Mouse (Mus musculus) bone marrow, adult 2 months (tissue): ENCODE data around the gene Syce3. TPM values are rescaled to one million over a fixed set of nuclear protein-coding genes. Genes with fewer than 3 reads are reported as not detected.

Source experiments
- H3K27ac ChIP-seq: fragments of 200-500 bp; 2 replicates; pipeline ENCODE4 v1.5.1; 2012; ENCODE audit warnings: low read depth, mild to moderate bottlenecking, control low read depth, inconsistent platforms, low read length; ENCODE audit not compliant: control insufficient read depth, poor library complexity, insufficient read depth
- H3K4me1 ChIP-seq: fragments of 200-500 bp; 2 replicates; pipeline ENCODE4 v1.6.1; 2011; ENCODE audit warnings: low read length; ENCODE audit not compliant: control insufficient read depth, insufficient read depth
- H3K4me3 ChIP-seq: fragments of 200-500 bp; replicated peaks from 2 replicates; pipeline ENCODE3; 2011; ENCODE audit warnings: mild to moderate bottlenecking, low read depth, low read length, control low read depth; ENCODE audit not compliant: control insufficient read depth
- CTCF ChIP-seq: fragments of 200-500 bp; IDR thresholded peaks from 2 replicates; pipeline ENCODE4 v1.5.1; 2011; ENCODE audit warnings: low read length, control low read depth; ENCODE audit not compliant: control insufficient read depth, insufficient read depth
- POLR2A ChIP-seq: fragments of 200-500 bp; IDR thresholded peaks from 2 replicates; pipeline ENCODE4 v1.6.1; 2011; ENCODE audit warnings: low read depth, mild to moderate bottlenecking, control low read depth, low read length, borderline replicate concordance; ENCODE audit not compliant: control insufficient read depth
- WGBS: fragments of 180-500 bp; shearing (Covaris S2); methylation state at CpG from one replicate; pipeline ENCODE4 v1.1.7; 2018; 5-methylcytosine and 5-hydroxymethylcytosine counted together
- polyA plus RNA-seq: library from polyadenylated mRNA; stranded (reverse); fragments of >200 nt; gene quantifications from 2 replicates; pipeline ENCODE4 v1.2.4, GENCODE M21; 2011; ENCODE audit warnings: low replicate concordance; ENCODE audit not compliant: missing spikeins, insufficient read depth, insufficient read length

The Syce3 gene
- polyA plus RNA-seq, 1 experiment, result not detected

GRCm38 (mm10) chr15:89406691-89407090, 3.6 kb downstream of the Syce3 start:
- H3K4me1 ChIP-seq, result no peaks in the 10 kb centered on the region
- TF ChIP-seq POLR2A, result no peak
- TF ChIP-seq CTCF, result no peak
- no peak overlapping the region for H3K27ac ChIP-seq
- H3K4me3 ChIP-seq, result no peak overlapping the region

- TF ChIP-seq CTCF (no peak), POLR2A (no peak)
- Histone ChIP-seq H3K4me1 (no peaks in the 10 kb centered on the region), H3K27ac (no peak overlapping the region), H3K4me3 (no peak overlapping the region)
- 70% methylated on average over 10 of the region's 10 CpGs for whole genome bisulfite sequencing
Measured at GRCm38 (mm10) chr15:89404831-89405623, 5.3 kb downstream of the Syce3 start.

- no peak for TF ChIP-seq POLR2A
- TF ChIP-seq CTCF, result no peak
- no peak overlapping the region for H3K27ac ChIP-seq
- 89% methylated on average over 1 of the region's 1 CpGs for WGBS
- H3K4me1 ChIP-seq, result no peaks in the 10 kb centered on the region
- H3K4me3 ChIP-seq, result no peak overlapping the region
Measured at GRCm38 (mm10) chr15:89402471-89402870, 7.8 kb downstream of the Syce3 start.

- H3K4me3 ChIP-seq, result no peak overlapping the region
- TF ChIP-seq POLR2A (no peak), CTCF (no peak)
- 55% methylated on average over 1 of the region's 1 CpGs for WGBS
- no peak overlapping the region for H3K27ac ChIP-seq
- H3K4me1 ChIP-seq, result no peaks in the 10 kb centered on the region
Measured at GRCm38 (mm10) chr15:89399716-89400115, 10.6 kb downstream of the Syce3 start.

GRCm38 (mm10) chr15:89398146-89398545, 12.2 kb downstream of the Syce3 start:
- no peak for TF ChIP-seq POLR2A
- Histone ChIP-seq H3K4me3 (no peak overlapping the region), H3K4me1 (no peaks in the 10 kb centered on the region), H3K27ac (no peak overlapping the region)
- WGBS, result 69% methylated on average over 2 of the region's 2 CpGs

- WGBS, result 84% methylated on average over 4 of the region's 4 CpGs
- H3K27ac ChIP-seq, result no peak overlapping the region
- TF ChIP-seq POLR2A (no peak), CTCF (no peak)
- no peak overlapping the region for H3K4me3 ChIP-seq
- H3K4me1 ChIP-seq, result no peaks in the 10 kb centered on the region
Measured at GRCm38 (mm10) chr15:89396883-89397282, 13.4 kb downstream of the Syce3 start.

GRCm38 (mm10) chr15:89390081-89390480, 20.2 kb downstream of the Syce3 start:
- TF ChIP-seq CTCF (no peak), POLR2A (no peak)
- 89% methylated on average over 10 of the region's 10 CpGs for WGBS

GRCm38 (mm10) chr15:89387127-89387526, 23.2 kb downstream of the Syce3 start:
- Histone ChIP-seq H3K4me1 (no peaks in the 10 kb centered on the region), H3K27ac (no peak overlapping the region), H3K4me3 (no peak overlapping the region)
- WGBS, result 8% methylated on average over 12 of the region's 12 CpGs
- TF ChIP-seq CTCF, result no peak
- no peak for TF ChIP-seq POLR2A

More at GRCm38 (mm10) chr15:89390081-89390480, 20.2 kb downstream of the Syce3 start:
- Histone ChIP-seq H3K4me3 (no peak overlapping the region), H3K27ac (no peak overlapping the region), H3K4me1 (no peaks in the 10 kb centered on the region)

GRCm38 (mm10) chr15:89384617-89385016, 25.7 kb downstream of the Syce3 start, which contains the start of gene Klhdc7b:
TSS of gene Klhdc7b (plus strand) at chr15:89384917.
- no peak within 1 kb of the TSS for H3K4me3 ChIP-seq
- 79% methylated on average over 7 of the region's 7 CpGs for WGBS
- H3K4me1 ChIP-seq, result no peaks in the 10 kb centered on the region
- H3K27ac ChIP-seq, result no peak within 1 kb of the TSS
- no peak for TF ChIP-seq CTCF
- TF ChIP-seq POLR2A, result no peak

- 6% methylated on average over 10 of the region's 10 CpGs for WGBS
- TF ChIP-seq POLR2A (no peak), CTCF (no peak)
- Histone ChIP-seq H3K27ac (no peak overlapping the region), H3K4me1 (no peaks in the 10 kb centered on the region), H3K4me3 (no peak overlapping the region)
Measured at GRCm38 (mm10) chr15:89379429-89379828, 30.9 kb downstream of the Syce3 start.
